Mouse (Mus musculus): Measurements from ENCODE around the gene Llgl2. TPM values are rescaled to one million over a fixed set of nuclear protein-coding genes. Genes with fewer than 3 reads are reported as not detected.

Gene Llgl2
- polyA plus RNA-seq (2016; fragmentation: Nextera tagmentation; extraction: Ambion mirVana): 3.7 and 4.4 TPM in 2 replicates

GRCm38 (mm10) chr11:115823774-115824740 lies at the start of gene Llgl2:
Gene Llgl2 (plus strand): TSS chr11:115824049.
- H3K27me3 ChIP-seq: peaks cover 71% of the 10 kb centered on the region
- ATAC-seq (ENCODE audit: low FRiP score, low read depth): peak; percentile 93

GRCm38 (mm10) chr11:115774653-115775052 lies 49.2 kb upstream of the Llgl2 start:
- no peak for ATAC-seq (ENCODE audit: low FRiP score, low read depth)
- no peaks in the 10 kb centered on the region for H3K36me3 ChIP-seq
- H3K9me3 ChIP-seq: no peaks in the 10 kb centered on the region
- H3K4me1 ChIP-seq: peaks cover 36% of the 10 kb centered on the region
- H3K4me2 ChIP-seq (replicated peaks): no peak overlapping the region
- H3K4me3 ChIP-seq: no peak overlapping the region
- no peak overlapping the region for H3K9ac ChIP-seq (replicated peaks)
- WGBS: 72% methylated on average over 4 of the region's 4 CpGs
- no peaks in the 10 kb centered on the region for H3K27me3 ChIP-seq
- no peak overlapping the region for H3K27ac ChIP-seq (replicated peaks)

More at GRCm38 (mm10) chr11:115823774-115824740, at the start of gene Llgl2:
- H3K9ac ChIP-seq (replicated peaks): peak within 1 kb of the TSS; percentile 58
- H3K4me3 ChIP-seq: peak within 1 kb of the TSS; percentile 66
- WGBS: under 1% methylated on average over 87 of the region's 87 CpGs
- no peaks in the 10 kb centered on the region for H3K9me3 ChIP-seq
- peak within 1 kb of the TSS; percentile 94 for H3K4me2 ChIP-seq (replicated peaks)
- peaks cover 17% of the 10 kb centered on the region for H3K4me1 ChIP-seq
- peaks cover 33% of the 10 kb centered on the region for H3K36me3 ChIP-seq
- H3K27ac ChIP-seq (replicated peaks): no peak within 1 kb of the TSS

- Histone ChIP-seq H3K9ac (replicated peaks) (no peak overlapping the region), H3K9me3 (no peaks in the 10 kb centered on the region), H3K4me2 (replicated peaks) (no peak overlapping the region), H3K4me1 (peaks cover 48% of the 10 kb centered on the region), H3K27me3 (no peaks in the 10 kb centered on the region), H3K27ac (replicated peaks) (0 out of 2 replicates have a peak overlapping the region, but pooled peaks have one; percentile 10), H3K36me3 (no peaks in the 10 kb centered on the region), H3K4me3 (no peak overlapping the region)
- 38% methylated on average over 18 of the region's 18 CpGs for WGBS
- no peak for ATAC-seq (ENCODE audit: low FRiP score, low read depth)
Measured at GRCm38 (mm10) chr11:115775821-115776665, 47.8 kb upstream of the Llgl2 start.

GRCm38 (mm10) chr11:115776954-115777353 lies 46.9 kb upstream of the Llgl2 start:
- ATAC-seq (ENCODE audit: low FRiP score, low read depth): no peak
- peaks cover 8% of the 10 kb centered on the region; the same call in 1 of the 2 replicates for H3K27me3 ChIP-seq

GRCm38 (mm10) chr11:115777487-115778335 lies 46.1 kb upstream of the Llgl2 start:
- peaks cover 63% of the 10 kb centered on the region for H3K4me1 ChIP-seq
- no peak overlapping the region for H3K4me2 ChIP-seq (replicated peaks)
- H3K36me3 ChIP-seq: no peaks in the 10 kb centered on the region
- no peak for ATAC-seq (ENCODE audit: low FRiP score, low read depth)
- no peak overlapping the region for H3K9ac ChIP-seq (replicated peaks)
- WGBS: 85% methylated on average over 17 of the region's 17 CpGs
- H3K27ac ChIP-seq (replicated peaks): no peak overlapping the region
- peaks cover 10% of the 10 kb centered on the region; the same call in 1 of the 2 replicates for H3K27me3 ChIP-seq
- no peak overlapping the region for H3K4me3 ChIP-seq
- H3K9me3 ChIP-seq: no peaks in the 10 kb centered on the region

More at GRCm38 (mm10) chr11:115776954-115777353, 46.9 kb upstream of the Llgl2 start:
- H3K4me3 ChIP-seq: no peak overlapping the region
- H3K4me2 ChIP-seq (replicated peaks): no peak overlapping the region
- H3K4me1 ChIP-seq: peaks cover 56% of the 10 kb centered on the region
- H3K9ac ChIP-seq (replicated peaks): no peak overlapping the region
- H3K27ac ChIP-seq (replicated peaks): 0 out of 2 replicates have a peak overlapping the region, but pooled peaks have one; percentile 10
- H3K36me3 ChIP-seq: no peaks in the 10 kb centered on the region
- H3K9me3 ChIP-seq: no peaks in the 10 kb centered on the region
- WGBS: 42% methylated on average over 9 of the region's 9 CpGs

- peak overlapping the region; percentile 20 for H3K9ac ChIP-seq (replicated peaks)
- no peaks in the 10 kb centered on the region for H3K36me3 ChIP-seq
- no peak overlapping the region for H3K4me3 ChIP-seq
- under 1% methylated on average over 9 of the region's 9 CpGs for WGBS
- H3K4me1 ChIP-seq: peaks cover 72% of the 10 kb centered on the region
- H3K27ac ChIP-seq (replicated peaks): peak overlapping the region; percentile 80
- peak overlapping the region; percentile 53 for H3K4me2 ChIP-seq (replicated peaks)
- peaks cover 10% of the 10 kb centered on the region; the same call in 1 of the 2 replicates for H3K27me3 ChIP-seq
- peak; percentile 82 for ATAC-seq (ENCODE audit: low FRiP score, low read depth)
- H3K9me3 ChIP-seq: no peaks in the 10 kb centered on the region
Measured at GRCm38 (mm10) chr11:115779038-115779571, 44.7 kb upstream of the Llgl2 start.

- Histone ChIP-seq H3K4me1 (peaks cover 69% of the 10 kb centered on the region), H3K27ac (replicated peaks) (peak overlapping the region; percentile 80), H3K27me3 (peaks cover 10% of the 10 kb centered on the region; the same call in 1 of the 2 replicates), H3K36me3 (peaks cover under 1% of the 10 kb centered on the region; the same call in 1 of the 2 replicates), H3K9ac (replicated peaks) (peak overlapping the region; percentile 24; the same call in 1 of the 2 replicates), H3K9me3 (no peaks in the 10 kb centered on the region), H3K4me2 (replicated peaks) (peak overlapping the region; percentile 53), H3K4me3 (peak overlapping the region; percentile 24)
- peak; percentile 62 for ATAC-seq (ENCODE audit: low FRiP score, low read depth)
- WGBS: 8% methylated on average over 20 of the region's 20 CpGs
Measured at GRCm38 (mm10) chr11:115780141-115781070, 43.4 kb upstream of the Llgl2 start.

- Histone ChIP-seq H3K9ac (replicated peaks) (no peak overlapping the region), H3K27ac (replicated peaks) (0 out of 2 replicates have a peak overlapping the region, but pooled peaks have one; percentile 42), H3K4me3 (no peak overlapping the region), H3K36me3 (peaks cover 55% of the 10 kb centered on the region), H3K9me3 (no peaks in the 10 kb centered on the region), H3K27me3 (peaks cover 6% of the 10 kb centered on the region; the same call in 1 of the 2 replicates), H3K4me1 (peaks cover 26% of the 10 kb centered on the region), H3K4me2 (replicated peaks) (no peak overlapping the region)
- 75% methylated on average over 6 of the region's 6 CpGs for WGBS
- ATAC-seq (ENCODE audit: low FRiP score, low read depth): no peak
Measured at GRCm38 (mm10) chr11:115786473-115786872, 37.4 kb upstream of the Llgl2 start.

- Histone ChIP-seq H3K27ac (replicated peaks) (no peak overlapping the region), H3K9ac (replicated peaks) (no peak overlapping the region), H3K9me3 (no peaks in the 10 kb centered on the region), H3K4me3 (no peak overlapping the region), H3K27me3 (no peaks in the 10 kb centered on the region), H3K4me1 (peaks cover 6% of the 10 kb centered on the region; the same call in 1 of the 2 replicates), H3K36me3 (peaks cover 88% of the 10 kb centered on the region), H3K4me2 (replicated peaks) (no peak overlapping the region)
- ATAC-seq (ENCODE audit: low FRiP score, low read depth): no peak
- 96% methylated on average over 7 of the region's 7 CpGs for WGBS
Measured at GRCm38 (mm10) chr11:115789787-115790186, 34.1 kb upstream of the Llgl2 start.

- Histone ChIP-seq H3K4me3 (no peak overlapping the region), H3K9ac (replicated peaks) (no peak overlapping the region), H3K9me3 (no peaks in the 10 kb centered on the region), H3K27me3 (no peaks in the 10 kb centered on the region), H3K4me1 (no peaks in the 10 kb centered on the region), H3K27ac (replicated peaks) (no peak overlapping the region), H3K36me3 (peaks cover 95% of the 10 kb centered on the region), H3K4me2 (replicated peaks) (no peak overlapping the region)
- ATAC-seq (ENCODE audit: low FRiP score, low read depth): no peak
- 97% methylated on average over 16 of the region's 16 CpGs for WGBS
Measured at GRCm38 (mm10) chr11:115791919-115792318, 31.9 kb upstream of the Llgl2 start.

Data from midbrain, embryonic 12.5 days (tissue).